Mouse (Mus musculus) liver, postnatal 0 days (tissue): ENCODE data around the gene Crim1. TPM values are rescaled to one million over a fixed set of nuclear protein-coding genes. Genes with fewer than 3 reads are reported as not detected.

Experiments
- ATAC-seq: fragments of 200-750 bp; cut with Nextera tagmentation; 2 replicates; pipeline ENCODE4 v1.8.0; 2017; ENCODE audit warnings: mild to moderate bottlenecking, moderate library complexity
- DNase-seq: peaks from one replicate; pipeline ENCODE4 v3.0.0-alpha.2; 2016
- H3K27ac ChIP-seq: fragments of 300-500 bp; sonication (generic); 2 replicates; pipeline ENCODE4 v1.5.1; 2014; ENCODE audit warnings: antibody characterized with exemption, moderate library complexity, mild to moderate bottlenecking, low read depth
- H3K27me3 ChIP-seq: fragments of 300-500 bp; sonication (generic); 2 replicates; pipeline ENCODE4 v1.6.1; 2014; ENCODE audit warnings: low read length, control low read depth, mixed read lengths; ENCODE audit not compliant: insufficient read depth
- H3K36me3 ChIP-seq: fragments of 300-500 bp; sonication (generic); replicated peaks from 2 replicates; pipeline ENCODE4 v1.6.1; 2014; ENCODE audit warnings: mild to moderate bottlenecking, control low read depth, low read length, moderate library complexity, mixed read lengths; ENCODE audit not compliant: insufficient read depth
- H3K4me1 ChIP-seq: fragments of 300-500 bp; sonication (generic); 2 replicates; pipeline ENCODE4 v1.6.1; 2014; ENCODE audit warnings: antibody characterized with exemption, mild to moderate bottlenecking, control low read depth; ENCODE audit not compliant: insufficient read depth
- H3K4me2 ChIP-seq: fragments of 300-500 bp; sonication (generic); 2 replicates; pipeline ENCODE4 v1.6.1; 2014; ENCODE audit warnings: low read depth, mild to moderate bottlenecking, low read length, moderate library complexity, mixed read lengths
- H3K4me3 ChIP-seq: fragments of 300-500 bp; sonication (generic); 2 replicates; pipeline ENCODE4 v1.5.1; 2014; ENCODE audit warnings: low read depth, low read length
- H3K9ac ChIP-seq: fragments of 300-500 bp; sonication (generic); replicated peaks from 2 replicates; pipeline ENCODE4 v1.6.1; 2014; ENCODE audit warnings: mild to moderate bottlenecking, moderate library complexity
- H3K9me3 ChIP-seq: fragments of 300-500 bp; sonication (generic); 2 replicates; pipeline ENCODE4 v1.6.1; 2016; ENCODE audit warnings: mild to moderate bottlenecking, control low read depth, low read length, mixed read lengths
- CTCF ChIP-seq: sonication (generic); IDR thresholded peaks from 2 replicates; pipeline ENCODE4 v1.5.1; 2016; ENCODE audit warnings: antibody characterized with exemption, low read depth
- EP300 ChIP-seq: IDR thresholded peaks from 2 replicates; pipeline ENCODE4 v1.6.1; 2016; ENCODE audit warnings: antibody characterized with exemption, low read depth, mild to moderate bottlenecking
- WGBS: fragments of 180-500 bp; shearing (Covaris S2); extraction: QIAGEN DNeasy Blood & Tissue Kit; methylation state at CpG from one replicate; pipeline ENCODE4 v1.1.7; 2014; ENCODE audit not compliant: insufficient replicate concordance; 5-methylcytosine and 5-hydroxymethylcytosine counted together
- polyA plus RNA-seq: library from polyadenylated mRNA; unstranded; fragments of >200 nt; fragmentation: Nextera tagmentation; extraction: Ambion mirVana; gene quantifications from 2 replicates; pipeline ENCODE4 v1.2.1, GENCODE M21; 2015

The Crim1 gene
- polyA plus RNA-seq, 1 experiment from 2014 or later, result 0.86 TPM

GRCm38 (mm10) chr17:78207246-78207645, 7.2 kb downstream of the Crim1 start:
- no peak overlapping the region for H3K4me2 ChIP-seq
- H3K9me3 ChIP-seq, result no peaks in the 10 kb centered on the region
- H3K27ac ChIP-seq, result no peak overlapping the region
- ATAC-seq (no peak), DNase-seq (no peak)
- no peaks in the 10 kb centered on the region; the same call in none of the 2 replicates for H3K27me3 ChIP-seq
- 56% methylated on average over 3 of the region's 3 CpGs for WGBS
- no peak for TF ChIP-seq CTCF
- TF ChIP-seq EP300, result no peak
- H3K36me3 ChIP-seq, result no peaks in the 10 kb centered on the region
- H3K4me3 ChIP-seq, result no peak overlapping the region
- no peak overlapping the region for H3K9ac ChIP-seq
- 0 out of 2 replicates have a peak, but pooled peaks cover 4% of the 10 kb centered on the region for H3K4me1 ChIP-seq

GRCm38 (mm10) chr17:78208805-78209204, 8.8 kb downstream of the Crim1 start:
- no peak for DNase-seq
- H3K9ac ChIP-seq, result no peak overlapping the region

GRCm38 (mm10) chr17:78209646-78210045, 9.6 kb downstream of the Crim1 start:
- Histone ChIP-seq H3K4me2 (no peak overlapping the region), H3K9me3 (no peaks in the 10 kb centered on the region), H3K4me1 (0 out of 2 replicates have a peak, but pooled peaks cover 4% of the 10 kb centered on the region), H3K4me3 (no peak overlapping the region), H3K9ac (no peak overlapping the region), H3K27me3 (no peaks in the 10 kb centered on the region), H3K27ac (no peak overlapping the region), H3K36me3 (no peaks in the 10 kb centered on the region)
- no peak for DNase-seq
- ATAC-seq, result no peak
- TF ChIP-seq EP300, result no peak
- TF ChIP-seq CTCF, result no peak
- WGBS, result 61% methylated on average over 2 of the region's 2 CpGs

More at GRCm38 (mm10) chr17:78208805-78209204, 8.8 kb downstream of the Crim1 start:
- 0 out of 2 replicates have a peak, but pooled peaks cover 4% of the 10 kb centered on the region for H3K4me1 ChIP-seq
- H3K36me3 ChIP-seq, result no peaks in the 10 kb centered on the region
- ATAC-seq, result peak; percentile 35; the same call in 1 of the 2 replicates
- H3K27me3 ChIP-seq, result no peaks in the 10 kb centered on the region
- no peak overlapping the region for H3K4me3 ChIP-seq
- H3K9me3 ChIP-seq, result no peaks in the 10 kb centered on the region
- no peak for TF ChIP-seq EP300
- whole genome bisulfite sequencing, result 59% methylated on average over 3 of the region's 3 CpGs
- H3K27ac ChIP-seq, result no peak overlapping the region
- H3K4me2 ChIP-seq, result no peak overlapping the region

GRCm38 (mm10) chr17:78211881-78212280, 11.8 kb downstream of the Crim1 start:
- 70% methylated on average over 5 of the region's 5 CpGs for WGBS
- no peak overlapping the region for H3K4me2 ChIP-seq
- H3K9me3 ChIP-seq, result no peaks in the 10 kb centered on the region
- DNase-seq (no peak), ATAC-seq (no peak)
- no peaks in the 10 kb centered on the region for H3K36me3 ChIP-seq
- no peaks in the 10 kb centered on the region for H3K4me1 ChIP-seq
- H3K27ac ChIP-seq, result no peak overlapping the region
- no peak overlapping the region for H3K4me3 ChIP-seq
- TF ChIP-seq CTCF (no peak), EP300 (no peak)
- no peaks in the 10 kb centered on the region for H3K27me3 ChIP-seq
- H3K9ac ChIP-seq, result no peak overlapping the region

- no peaks in the 10 kb centered on the region for H3K27me3 ChIP-seq
- H3K36me3 ChIP-seq, result no peaks in the 10 kb centered on the region
- ATAC-seq, result no peak
- no peak overlapping the region for H3K4me3 ChIP-seq
- DNase-seq, result no peak
- H3K9ac ChIP-seq, result no peak overlapping the region
- H3K9me3 ChIP-seq, result no peaks in the 10 kb centered on the region
- H3K4me2 ChIP-seq, result no peak overlapping the region
- H3K4me1 ChIP-seq, result no peaks in the 10 kb centered on the region
- WGBS, result 81% methylated on average over 6 of the region's 6 CpGs
- no peak for TF ChIP-seq CTCF
- TF ChIP-seq EP300, result no peak
- H3K27ac ChIP-seq, result no peak overlapping the region
These were observed 13.1 kb downstream of the Crim1 start for GRCm38 (mm10) chr17:78213128-78213527.

GRCm38 (mm10) chr17:78216526-78216925, 16.5 kb downstream of the Crim1 start:
- no peak overlapping the region for H3K27ac ChIP-seq
- H3K4me1 ChIP-seq, result peaks cover 5% of the 10 kb centered on the region
- no peaks in the 10 kb centered on the region for H3K27me3 ChIP-seq
- H3K9me3 ChIP-seq, result no peaks in the 10 kb centered on the region
- H3K36me3 ChIP-seq, result no peaks in the 10 kb centered on the region
- WGBS, result 64% methylated on average over 3 of the region's 3 CpGs
- no peak overlapping the region for H3K4me2 ChIP-seq
- H3K9ac ChIP-seq, result no peak overlapping the region
- TF ChIP-seq CTCF (no peak), EP300 (no peak)
- DNase-seq, result no peak
- ATAC-seq, result no peak
- no peak overlapping the region for H3K4me3 ChIP-seq

GRCm38 (mm10) chr17:78217406-78217805, 17.4 kb downstream of the Crim1 start:
- WGBS, result 78% methylated on average over 6 of the region's 6 CpGs
- Histone ChIP-seq H3K4me3 (no peak overlapping the region), H3K9me3 (no peaks in the 10 kb centered on the region), H3K27me3 (no peaks in the 10 kb centered on the region), H3K9ac (no peak overlapping the region), H3K4me1 (peaks cover 7% of the 10 kb centered on the region), H3K27ac (no peak overlapping the region), H3K4me2 (no peak overlapping the region), H3K36me3 (no peaks in the 10 kb centered on the region)
- ATAC-seq, result no peak
- DNase-seq, result no peak
- TF ChIP-seq CTCF (no peak), EP300 (no peak)
